ENCODE assay signal across 37 mouse cellular contexts in the genomic region with DNA sequence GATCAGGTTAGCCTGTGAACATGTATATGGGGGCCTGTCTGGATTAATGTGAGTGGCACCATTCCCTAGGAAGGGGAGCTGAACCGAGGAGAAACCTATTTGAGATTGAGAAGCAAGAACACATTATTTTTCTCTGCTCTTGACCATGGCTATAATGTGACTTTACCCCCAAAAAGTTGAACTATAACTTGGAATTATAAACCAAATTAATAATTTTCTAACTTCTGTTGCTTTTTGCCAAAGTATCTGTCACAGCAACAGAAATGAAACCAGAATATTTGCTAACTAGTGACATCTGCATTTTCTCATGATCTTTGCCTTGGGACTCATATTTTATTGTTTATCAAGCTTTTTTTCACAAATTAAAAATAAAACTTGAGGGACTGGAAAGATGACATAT. TPM values are rescaled to one million over a fixed set of nuclear protein-coding genes. Genes with fewer than 3 reads are reported as not detected.
"Had no signal": no experiment of that assay in that cellular context is flagged by ENCODE, and none has a peak within 500 bp of the region (broad histone marks: within the 10 kb centered on the region; RNA-seq: fewer than 3 reads in every experiment).

No protein-coding gene starts in this region.

- H3K9ac ChIP-seq: heart, embryonic 12.5 days; hindbrain, embryonic 12.5 days; hindbrain, embryonic 14.5 days; intestine, embryonic 15.5 days; kidney, embryonic 15.5 days; limb, embryonic 12.5 days; liver, embryonic 12.5 days; liver, embryonic 14.5 days had no signal

- H3K4me2 ChIP-seq: heart, embryonic 12.5 days; hindbrain, embryonic 12.5 days; hindbrain, embryonic 14.5 days; intestine, embryonic 15.5 days; kidney, embryonic 15.5 days; limb, embryonic 12.5 days; liver, embryonic 12.5 days had no signal

- ATAC-seq: forebrain, embryonic 16.5 days; hindbrain, embryonic 16.5 days; inflammation-experienced regulatory T-cells, adult 6 months; intestine, embryonic 15.5 days; intestine, postnatal 0 days; liver, embryonic 12.5 days had no signal

- H3K4me3 ChIP-seq: gastrocnemius, adult 2 months; heart, adult 2 months; heart, embryonic 12.5 days; hindbrain, embryonic 10.5 days; hindbrain, embryonic 12.5 days; intestine, embryonic 15.5 days; kidney, embryonic 15.5 days; layer of hippocampus, adult 2 months; left cerebral cortex, adult 2 months; limb, embryonic 10.5 days; limb, embryonic 12.5 days; liver, embryonic 12.5 days had no signal

- H3K9me3 ChIP-seq: heart, embryonic 12.5 days; hindbrain, embryonic 10.5 days; hindbrain, embryonic 12.5 days; intestine, embryonic 15.5 days; kidney, embryonic 15.5 days; limb, embryonic 10.5 days; limb, embryonic 12.5 days; liver, embryonic 12.5 days had no signal

- DNase-seq: gastrocnemius, adult 2 months; gastrocnemius, postnatal 10 days; gastrocnemius, postnatal 25 days; heart, adult 2 months; heart, postnatal 10 days; heart, postnatal 4 days; kidney, postnatal 4 days; liver had no signal

- H3K27ac ChIP-seq: gastrocnemius, adult 2 months; heart, adult 2 months; hindbrain, embryonic 10.5 days; hindbrain, embryonic 12.5 days; hindbrain, embryonic 14.5 days; intestine, embryonic 15.5 days; kidney, embryonic 15.5 days; kidney, postnatal 0 days; layer of hippocampus, adult 2 months; left cerebral cortex, adult 2 months; limb, embryonic 10.5 days; limb, embryonic 12.5 days; liver, embryonic 12.5 days; liver, embryonic 14.5 days had no signal

- H3K4me1 ChIP-seq: hindbrain, embryonic 10.5 days; hindbrain, embryonic 12.5 days; intestine, embryonic 15.5 days; kidney, embryonic 15.5 days; limb, embryonic 10.5 days; limb, embryonic 12.5 days; liver, embryonic 12.5 days had no signal

- H3K36me3 ChIP-seq: hindbrain, embryonic 10.5 days; hindbrain, embryonic 12.5 days; intestine, embryonic 15.5 days; kidney, embryonic 15.5 days; limb, embryonic 10.5 days; limb, embryonic 12.5 days; liver, embryonic 12.5 days had no signal

- H3K27me3 ChIP-seq: heart, embryonic 12.5 days; hindbrain, embryonic 12.5 days; intestine, embryonic 15.5 days; kidney, embryonic 15.5 days; limb, embryonic 12.5 days; liver, embryonic 12.5 days had no signal

RNA-seq across cellular contexts. Expression of a gene that starts 16.2 kb away (rescaled TPM):
- total RNA-seq: gastrocnemius, adult 2 months; gastrocnemius, postnatal 10 days; gastrocnemius, postnatal 25 days; gastrocnemius, postnatal 4 days; granulocyte monocyte progenitor cell, adult 5-6 weeks; heart, adult 2 months; heart, postnatal 10 days; heart, postnatal 25 days; heart, postnatal 4 days; layer of hippocampus, adult 2 months; layer of hippocampus, postnatal 10 days; layer of hippocampus, postnatal 25 days; left cerebral cortex, adult 2 months; left cerebral cortex, postnatal 14 days; left cerebral cortex, postnatal 36 days had no signal
- polyA plus RNA-seq: forebrain, embryonic 16.5 days; frontal cortex, adult 2 months; heart, adult 2 months; heart, embryonic 12.5 days; heart, embryonic 14.5 days; heart, embryonic 16.5 days; hindbrain, embryonic 10.5 days; hindbrain, embryonic 12.5 days; hindbrain, embryonic 14.5 days; hindbrain, embryonic 16.5 days; inflammation-experienced regulatory T-cells, adult 6 months; intestine, embryonic 15.5 days; intestine, postnatal 0 days; kidney, embryonic 15.5 days; kidney, postnatal 0 days; limb, embryonic 10.5 days; limb, embryonic 12.5 days; limb, embryonic 14.5 days; liver, embryonic 12.5 days; liver, embryonic 14.5 days; liver, embryonic 16.5 days had no signal

RNA-seq across cellular contexts. Expression of a gene that starts 21.7 kb away (rescaled TPM):
- total RNA-seq: gastrocnemius, adult 2 months; gastrocnemius, postnatal 25 days; granulocyte monocyte progenitor cell, adult 5-6 weeks had no signal
- polyA plus RNA-seq: inflammation-experienced regulatory T-cells, adult 6 months had no signal

RNA-seq across cellular contexts. Expression of a gene that starts 25.7 kb away (rescaled TPM):
- total RNA-seq: gastrocnemius, adult 2 months; gastrocnemius, postnatal 10 days; gastrocnemius, postnatal 25 days; gastrocnemius, postnatal 4 days; granulocyte monocyte progenitor cell, adult 5-6 weeks; heart, adult 2 months; heart, postnatal 10 days; heart, postnatal 25 days; heart, postnatal 4 days; layer of hippocampus, adult 2 months; layer of hippocampus, postnatal 10 days; layer of hippocampus, postnatal 25 days; left cerebral cortex, adult 2 months; left cerebral cortex, postnatal 14 days; left cerebral cortex, postnatal 36 days had no signal
- polyA plus RNA-seq: forebrain, embryonic 16.5 days; frontal cortex, adult 2 months; heart, adult 2 months; heart, embryonic 12.5 days; heart, embryonic 14.5 days; heart, embryonic 16.5 days; hindbrain, embryonic 10.5 days; hindbrain, embryonic 12.5 days; hindbrain, embryonic 14.5 days; hindbrain, embryonic 16.5 days; inflammation-experienced regulatory T-cells, adult 6 months; intestine, embryonic 15.5 days; intestine, postnatal 0 days; kidney, embryonic 15.5 days; kidney, postnatal 0 days; limb, embryonic 10.5 days; limb, embryonic 12.5 days; limb, embryonic 14.5 days; liver, embryonic 12.5 days; liver, embryonic 14.5 days; liver, embryonic 16.5 days had no signal

RNA-seq across cellular contexts. Expression of a gene that starts 28.2 kb away (rescaled TPM):
- total RNA-seq: gastrocnemius, adult 2 months; gastrocnemius, postnatal 10 days; gastrocnemius, postnatal 25 days; gastrocnemius, postnatal 4 days; granulocyte monocyte progenitor cell, adult 5-6 weeks; heart, adult 2 months; heart, postnatal 10 days; heart, postnatal 25 days; heart, postnatal 4 days; layer of hippocampus, adult 2 months; layer of hippocampus, postnatal 10 days; layer of hippocampus, postnatal 25 days; left cerebral cortex, adult 2 months; left cerebral cortex, postnatal 14 days; left cerebral cortex, postnatal 36 days had no signal
- polyA plus RNA-seq: forebrain, embryonic 16.5 days; heart, adult 2 months; heart, embryonic 12.5 days; heart, embryonic 14.5 days; heart, embryonic 16.5 days; hindbrain, embryonic 10.5 days; hindbrain, embryonic 12.5 days; hindbrain, embryonic 14.5 days; hindbrain, embryonic 16.5 days; inflammation-experienced regulatory T-cells, adult 6 months; intestine, embryonic 15.5 days; intestine, postnatal 0 days; kidney, embryonic 15.5 days; kidney, postnatal 0 days; limb, embryonic 10.5 days; limb, embryonic 12.5 days; limb, embryonic 14.5 days; liver, embryonic 12.5 days; liver, embryonic 14.5 days; liver, embryonic 16.5 days had no signal

RNA-seq across cellular contexts. Expression of a gene that starts 42.6 kb away (rescaled TPM):
- total RNA-seq: gastrocnemius, adult 2 months; gastrocnemius, postnatal 10 days; gastrocnemius, postnatal 25 days; gastrocnemius, postnatal 4 days; granulocyte monocyte progenitor cell, adult 5-6 weeks; heart, adult 2 months; heart, postnatal 10 days; heart, postnatal 25 days; heart, postnatal 4 days; layer of hippocampus, adult 2 months; layer of hippocampus, postnatal 10 days; layer of hippocampus, postnatal 25 days; left cerebral cortex, adult 2 months; left cerebral cortex, postnatal 14 days; left cerebral cortex, postnatal 36 days had no signal
- polyA plus RNA-seq: forebrain, embryonic 16.5 days; frontal cortex, adult 2 months; heart, adult 2 months; heart, embryonic 12.5 days; heart, embryonic 14.5 days; heart, embryonic 16.5 days; hindbrain, embryonic 10.5 days; hindbrain, embryonic 12.5 days; hindbrain, embryonic 14.5 days; hindbrain, embryonic 16.5 days; inflammation-experienced regulatory T-cells, adult 6 months; intestine, embryonic 15.5 days; intestine, postnatal 0 days; kidney, embryonic 15.5 days; kidney, postnatal 0 days; limb, embryonic 10.5 days; limb, embryonic 12.5 days; limb, embryonic 14.5 days; liver, embryonic 12.5 days; liver, embryonic 14.5 days; liver, embryonic 16.5 days had no signal
